Mouse (Mus musculus) naive thymus-derived CD4-positive, alpha-beta T cell, adult 2 months (primary cell): ENCODE measurements around the gene Gm10666.
"Not testable (repeated sequence)": the region's sequence is repeated elsewhere in the genome, so short reads cannot be mapped to it uniquely, and the experiment has no call there.

Experiments
- DNase-seq: peaks from one replicate; pipeline ENCODE4 v3.0.0-alpha.2; 2011; ENCODE audit warnings: low read depth

Gm10666 gene

GRCm38 (mm10) chr7:22134641-22135040, at the start of gene Gm10666:
Gene Gm10666, minus strand, starts transcription at chr7:22134741.
- not testable (repeated sequence) for DNase-seq

GRCm38 (mm10) chr7:22163935-22164334, 29.4 kb upstream of the Gm10666 start, which contains the start of gene Vmn1r142:
Gene Vmn1r142, minus strand, starts transcription at chr7:22164035.
- not testable (repeated sequence) for DNase-seq

- not testable (repeated sequence) for DNase-seq
Measured at GRCm38 (mm10) chr7:22118145-22118544, 16.4 kb downstream of the Gm10666 start, which contains the start of gene Gm16451. Gene Gm16451, minus strand, starts transcription at chr7:22118245.
